Mouse (Mus musculus): ENCODE measurements around the gene Fam126a.

Fam126a gene

DNA sequence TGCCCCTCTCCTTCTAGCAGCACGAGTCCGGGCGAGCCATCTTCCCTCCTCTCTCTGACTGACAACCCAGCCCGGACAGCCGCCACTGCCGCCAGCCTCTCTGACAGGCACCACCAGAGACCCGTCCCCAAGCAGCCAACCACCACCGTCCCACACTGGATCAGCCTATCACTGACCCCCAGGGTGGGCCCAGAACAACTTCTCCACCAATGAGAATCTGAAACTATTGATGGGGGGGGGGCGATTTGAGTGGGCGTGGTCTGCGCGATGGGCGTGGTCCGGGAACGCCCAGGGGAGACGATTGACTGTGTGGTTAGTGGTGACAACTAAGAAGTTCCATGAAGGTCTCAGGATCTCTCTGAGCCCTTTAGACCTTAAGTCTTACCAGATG is at the start of gene Fam126a:
TSS of gene Fam126a (minus strand) at position 112 of the 391 bp plus-strand sequence.
- peak; percentile 92 to 93 for DNase-seq (ENCODE audit: low spot score in 2 of 2)

- no peak for DNase-seq (ENCODE audit: low spot score in 2 of 2)
Observed at GRCm38 (mm10) chr5:24078420-24079179, 48.1 kb upstream of the Fam126a start.

DNA sequence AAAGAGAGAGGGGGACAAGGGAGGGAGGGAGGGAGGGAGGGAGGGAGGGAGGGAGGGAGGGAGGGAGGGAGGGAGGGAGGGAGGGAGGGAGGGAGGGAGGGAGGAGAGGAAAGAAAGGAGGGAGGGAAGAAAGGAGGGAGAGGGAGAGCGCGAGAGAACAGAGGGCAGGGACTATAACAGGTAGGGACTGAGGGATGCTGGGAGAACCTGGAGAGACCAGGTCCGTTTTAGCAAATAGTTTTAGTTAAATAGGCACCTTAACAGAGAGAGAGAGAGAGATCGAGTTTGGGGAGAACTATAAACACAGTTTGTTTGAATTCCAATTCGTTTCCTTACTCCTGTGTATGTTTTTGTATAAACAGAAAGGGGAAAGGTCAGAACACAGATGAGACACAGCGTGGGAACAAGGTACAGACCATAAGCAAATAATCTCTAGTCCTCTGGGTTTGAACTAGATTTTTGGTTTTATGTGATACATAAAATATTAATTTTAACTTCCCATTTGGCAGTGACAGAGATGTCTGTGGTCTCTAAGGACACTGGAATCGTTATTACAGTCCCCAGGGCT is 47.3 kb upstream of the Fam126a start:
- no peak for DNase-seq (ENCODE audit: low spot score in 2 of 2)

- peak; percentile 45 to 61 for DNase-seq (ENCODE audit: low spot score in 2 of 2)
Observed at GRCm38 (mm10) chr5:24076986-24077718, 46.7 kb upstream of the Fam126a start.

DNA sequence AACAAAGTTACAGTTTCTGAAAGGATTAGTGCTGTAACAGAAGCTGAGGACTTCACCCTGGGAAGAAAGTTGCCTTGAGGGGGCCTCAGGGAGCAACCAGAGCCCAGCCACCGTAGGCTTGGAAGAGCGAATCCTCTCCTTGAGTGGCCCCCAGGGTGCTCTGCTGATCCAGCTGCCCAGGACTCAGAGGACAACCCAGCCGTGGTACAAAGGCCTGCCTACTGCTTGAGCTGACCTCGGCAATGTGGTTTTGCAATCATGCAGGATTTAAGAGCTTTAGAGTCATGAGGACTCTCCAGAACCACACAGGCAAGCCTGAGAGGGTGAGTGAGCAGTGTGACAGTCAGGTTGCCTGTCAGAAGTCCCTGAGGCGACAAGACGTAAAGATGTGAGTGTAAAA is 41.5 kb upstream of the Fam126a start:
- no peak for DNase-seq (ENCODE audit: low spot score in 2 of 2)

- DNase-seq (ENCODE audit: low spot score in 2 of 2): no peak
Observed at GRCm38 (mm10) chr5:24068955-24069354, 38.5 kb upstream of the Fam126a start.

- no peak for DNase-seq (ENCODE audit: low spot score in 2 of 2)
Observed at GRCm38 (mm10) chr5:24063545-24063944, 33.1 kb upstream of the Fam126a start.

GRCm38 (mm10) chr5:24063034-24063433 is 32.5 kb upstream of the Fam126a start:
- no peak for DNase-seq (ENCODE audit: low spot score in 2 of 2)

DNA sequence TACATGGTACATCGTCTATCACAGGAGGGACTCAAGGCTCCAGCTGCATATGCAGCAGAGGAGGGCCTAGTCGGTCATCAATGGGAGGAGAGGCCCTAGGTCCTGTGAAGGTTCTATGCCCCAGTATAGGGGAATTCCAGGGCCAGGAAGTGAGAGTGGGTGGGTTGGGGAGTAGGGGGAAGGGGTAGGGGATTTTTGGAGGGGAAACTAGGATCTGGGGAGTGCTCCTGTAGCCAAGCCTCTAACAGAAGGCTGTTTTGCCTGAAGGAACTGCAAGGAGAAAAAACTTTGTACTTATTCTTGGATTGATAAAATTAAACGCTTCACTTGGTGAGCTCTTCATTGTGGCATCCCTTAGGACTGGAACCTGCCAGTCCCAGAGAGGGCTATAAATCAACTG is 30.5 kb upstream of the Fam126a start:
- DNase-seq (ENCODE audit: low spot score in 2 of 2): no peak

GRCm38 (mm10) chr5:24057592-24057991 is 27.1 kb upstream of the Fam126a start:
- DNase-seq (ENCODE audit: low spot score in 2 of 2): no peak

GRCm38 (mm10) chr5:24056865-24057264 is 26.4 kb upstream of the Fam126a start:
- no peak for DNase-seq (ENCODE audit: low spot score in 2 of 2)

DNA sequence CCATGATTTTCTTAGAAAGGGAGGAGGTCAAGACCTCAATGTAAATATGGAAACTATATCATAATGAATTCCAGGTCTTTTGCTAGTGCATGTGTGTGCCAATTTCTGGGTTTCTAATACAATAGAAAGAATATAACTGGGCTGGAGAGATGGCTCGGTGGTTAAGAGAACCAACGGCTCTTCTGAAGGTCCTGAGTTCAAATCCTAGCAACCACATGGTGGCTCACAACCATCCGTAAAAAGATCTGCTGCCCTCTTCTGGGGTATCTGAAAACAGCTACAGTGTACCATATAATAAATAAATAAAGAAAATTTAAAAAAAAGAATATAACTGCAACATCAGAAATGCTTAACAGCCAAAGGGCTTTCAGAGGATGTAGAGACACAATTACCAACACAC is 23.9 kb upstream of the Fam126a start:
- DNase-seq (ENCODE audit: low spot score in 2 of 2): no peak

GRCm38 (mm10) chr5:24053245-24054190 is 23.0 kb upstream of the Fam126a start:
- no peak for DNase-seq (ENCODE audit: low spot score in 2 of 2)

GRCm38 (mm10) chr5:24051755-24052675 is 21.5 kb upstream of the Fam126a start:
- no peak for DNase-seq (ENCODE audit: low spot score in 2 of 2)

GRCm38 (mm10) chr5:24047821-24048220 is 17.3 kb upstream of the Fam126a start:
- no peak for DNase-seq (ENCODE audit: low spot score in 2 of 2)

- DNase-seq (ENCODE audit: low spot score in 2 of 2): no peak
Observed at GRCm38 (mm10) chr5:24047001-24047400, 16.5 kb upstream of the Fam126a start.

GRCm38 (mm10) chr5:24045998-24046631 is 15.6 kb upstream of the Fam126a start:
- DNase-seq (ENCODE audit: low spot score in 2 of 2): peak; percentile 16 to 42

DNA sequence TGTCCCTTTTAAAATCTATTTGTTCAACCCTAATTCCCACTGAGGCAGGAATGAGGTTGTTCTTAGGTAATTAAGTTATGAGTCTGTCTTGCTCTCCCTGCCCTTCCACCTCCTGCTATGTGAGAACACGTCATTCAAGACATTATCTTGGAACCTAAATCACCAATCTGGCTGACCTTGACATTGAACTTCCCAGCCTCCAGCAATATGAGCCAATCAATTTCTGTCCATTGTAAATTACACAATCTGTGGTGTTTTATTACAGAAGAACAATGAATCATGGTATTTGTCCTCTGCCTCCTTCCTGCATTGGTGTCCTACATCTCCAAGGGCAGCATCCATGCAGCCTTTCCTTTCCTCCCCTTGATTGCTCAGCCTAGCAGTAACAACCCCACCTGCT is 13.9 kb upstream of the Fam126a start:
- DNase-seq (ENCODE audit: low spot score in 2 of 2): no peak

DNA sequence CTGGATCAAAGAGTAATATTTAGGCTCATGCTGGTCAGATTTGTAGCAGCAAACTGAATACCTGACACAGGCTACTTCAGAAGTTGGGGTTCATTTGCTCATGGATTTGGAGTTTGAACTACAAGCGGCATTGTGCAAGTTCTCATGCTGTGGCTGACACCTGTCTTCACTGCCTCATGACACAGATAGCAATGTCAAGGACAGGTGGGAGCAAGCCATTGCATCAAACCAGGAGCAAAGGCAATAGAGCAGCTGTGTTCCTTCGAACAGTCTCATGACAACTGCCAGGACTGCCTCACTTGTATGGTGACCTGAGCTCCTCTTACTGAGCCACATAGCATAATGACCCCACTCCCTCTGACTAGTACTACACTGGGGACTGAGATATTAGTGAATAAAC is 12.9 kb upstream of the Fam126a start:
- DNase-seq (ENCODE audit: low spot score in 2 of 2): no peak

DNA sequence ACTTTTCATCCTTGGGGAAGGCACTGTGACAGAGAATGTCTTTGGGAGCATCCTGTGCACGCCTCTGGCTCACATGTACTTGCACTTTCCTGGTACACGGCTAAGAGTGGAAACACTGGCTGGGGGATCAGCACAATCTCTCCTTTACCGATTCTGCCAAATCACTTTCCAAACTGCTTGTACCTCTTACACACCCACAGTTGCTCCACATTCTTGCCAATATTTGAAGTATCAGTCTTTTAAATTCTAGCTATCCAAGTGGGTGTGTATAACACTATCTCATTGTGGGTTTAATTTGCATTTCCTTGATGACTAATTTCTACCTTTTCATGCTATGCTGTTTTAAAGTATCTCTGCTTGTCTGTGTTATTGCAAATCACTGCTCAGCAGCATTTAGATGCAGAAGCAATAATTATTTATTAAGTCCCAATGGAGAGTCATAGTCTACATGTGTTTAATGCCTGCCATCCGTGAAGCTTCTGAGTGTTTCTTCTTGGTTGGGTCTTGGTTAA is 10.9 kb upstream of the Fam126a start:
- DNase-seq (ENCODE audit: low spot score in 2 of 2): no peak
